Mouse (Mus musculus): ENCODE data around the gene Ccdc7a. TPM values are rescaled to one million over a fixed set of nuclear protein-coding genes. Genes with fewer than 3 reads are reported as not detected.

The Ccdc7a gene
- polyA plus RNA-seq, 1 experiment, result not detected

- H3K4me3 ChIP-seq (ENCODE audit: extremely low read depth, insufficient read depth, insufficient read length), result no peak overlapping the region
- no peaks in the 10 kb centered on the region for H3K27me3 ChIP-seq (ENCODE audit: control insufficient read depth, insufficient read depth, low read length)
- H3K27ac ChIP-seq (ENCODE audit: insufficient read depth, low read length), result no peak overlapping the region
- DNase-seq (ENCODE audit: low read depth in 1 of 2, low spot score in 2 of 2), result no peak
- no peaks in the 10 kb centered on the region for H3K36me3 ChIP-seq (ENCODE audit: control insufficient read depth, insufficient read depth, low read length)
- TF ChIP-seq POLR2A (IDR thresholded peaks at IDR 0.05; ENCODE audit: low read depth, low read length) (no peak), CTCF (IDR thresholded peaks at IDR 0.05; ENCODE audit: extremely low read depth, insufficient read depth, insufficient read length, insufficient replicate concordance) (no peak)
- H3K4me1 ChIP-seq (ENCODE audit: control insufficient read depth, insufficient read depth, insufficient read length), result peaks cover 3% of the 10 kb centered on the region
- 68% methylated on average over 3 of the region's 3 CpGs for WGBS
Observed at GRCm38 (mm10) chr8:128688679-128689078, 376.6 kb downstream of the Ccdc7a start.

DNA sequence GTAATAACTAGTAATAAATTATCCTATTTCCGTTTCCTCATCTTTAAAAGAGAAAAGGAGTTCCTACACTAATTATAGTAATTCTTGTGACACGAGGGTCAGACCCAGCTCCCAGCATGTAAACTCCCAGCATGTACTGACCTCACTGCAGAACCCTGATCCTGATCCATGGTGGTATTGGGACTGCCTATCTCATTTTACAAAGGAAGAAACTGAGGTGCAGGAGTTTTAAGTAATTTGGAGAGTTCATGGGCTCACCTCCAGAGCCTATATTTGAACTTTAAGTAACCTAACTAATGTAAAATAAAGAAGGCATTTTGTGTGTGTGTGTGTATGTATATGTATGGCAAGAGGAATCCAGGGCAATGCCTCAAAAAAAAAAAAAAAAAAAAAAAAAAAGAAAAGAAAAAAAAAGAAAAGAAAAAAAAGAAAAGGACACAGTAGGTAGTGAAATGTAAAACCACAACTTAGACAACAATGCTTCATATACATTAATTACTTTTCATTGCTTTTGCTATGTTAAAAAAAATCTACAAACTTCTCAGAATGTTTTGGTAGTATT, 378.8 kb downstream of the Ccdc7a start:
- DNase-seq (ENCODE audit: low read depth in 1 of 2, low spot score in 2 of 2), result no peak
- WGBS, result 3% methylated on average over 2 of the region's 2 CpGs
- TF ChIP-seq POLR2A (IDR thresholded peaks at IDR 0.05; ENCODE audit: low read depth, low read length) (no peak), CTCF (IDR thresholded peaks at IDR 0.05; ENCODE audit: extremely low read depth, insufficient read depth, insufficient read length, insufficient replicate concordance) (no peak)

GRCm38 (mm10) chr8:128685507-128686428, 379.5 kb downstream of the Ccdc7a start, which contains the start of gene Itgb1:
TSS of gene Itgb1 (plus strand) at chr8:128685654.
- Histone ChIP-seq H3K36me3 (ENCODE audit: control insufficient read depth, insufficient read depth, low read length) (no peaks in the 10 kb centered on the region), H3K4me3 (ENCODE audit: extremely low read depth, insufficient read depth, insufficient read length) (peak within 1 kb of the TSS; percentile 72), H3K27ac (ENCODE audit: insufficient read depth, low read length) (peak within 1 kb of the TSS; percentile 85), H3K27me3 (ENCODE audit: control insufficient read depth, insufficient read depth, low read length) (no peaks in the 10 kb centered on the region), H3K4me1 (ENCODE audit: control insufficient read depth, insufficient read depth, insufficient read length) (peaks cover 3% of the 10 kb centered on the region)
- under 1% methylated on average over 107 of the region's 113 CpGs for WGBS
- TF ChIP-seq CTCF (IDR thresholded peaks at IDR 0.05; ENCODE audit: extremely low read depth, insufficient read depth, insufficient read length, insufficient replicate concordance) (peak; percentile 12; the same call in 1 of the 2 replicates), POLR2A (IDR thresholded peaks at IDR 0.05; ENCODE audit: low read depth, low read length) (no peak; the same call in 1 of the 2 replicates)
- DNase-seq (ENCODE audit: low read depth in 1 of 2, low spot score in 2 of 2), result peak in 1 of 2 experiments; percentile 70

More for the DNA sequence above, 378.8 kb downstream of the Ccdc7a start:
- Histone ChIP-seq H3K4me1 (ENCODE audit: control insufficient read depth, insufficient read depth, insufficient read length) (peaks cover 3% of the 10 kb centered on the region), H3K36me3 (ENCODE audit: control insufficient read depth, insufficient read depth, low read length) (no peaks in the 10 kb centered on the region), H3K4me3 (ENCODE audit: extremely low read depth, insufficient read depth, insufficient read length) (peak overlapping the region; percentile 72), H3K27ac (ENCODE audit: insufficient read depth, low read length) (peak overlapping the region; percentile 72; the same call in 1 of the 2 replicates), H3K27me3 (ENCODE audit: control insufficient read depth, insufficient read depth, low read length) (no peaks in the 10 kb centered on the region)

GRCm38 (mm10) chr8:128684609-128685506, 380.5 kb downstream of the Ccdc7a start:
- Histone ChIP-seq H3K27ac (ENCODE audit: insufficient read depth, low read length) (peak overlapping the region; percentile 85), H3K27me3 (ENCODE audit: control insufficient read depth, insufficient read depth, low read length) (no peaks in the 10 kb centered on the region), H3K36me3 (ENCODE audit: control insufficient read depth, insufficient read depth, low read length) (no peaks in the 10 kb centered on the region), H3K4me3 (ENCODE audit: extremely low read depth, insufficient read depth, insufficient read length) (peak overlapping the region; percentile 72), H3K4me1 (ENCODE audit: control insufficient read depth, insufficient read depth, insufficient read length) (no peaks in the 10 kb centered on the region; the same call in 1 of the 2 replicates)
- TF ChIP-seq CTCF (IDR thresholded peaks at IDR 0.05; ENCODE audit: extremely low read depth, insufficient read depth, insufficient read length, insufficient replicate concordance) (no peak), POLR2A (IDR thresholded peaks at IDR 0.05; ENCODE audit: low read depth, low read length) (no peak)
- WGBS, result 16% methylated on average over 25 of the region's 25 CpGs
- DNase-seq (ENCODE audit: low read depth in 1 of 2, low spot score in 2 of 2), result no peak

Other genes starting within 250 kb of the Ccdc7a start
- not detected in 2 replicates for gene Ccdc7b, start 1.6 kb upstream of the Ccdc7a start, polyA plus RNA-seq (2012; rRNA removed)
- gene Gm10999, start 66.1 kb upstream of the Ccdc7a start, polyA plus RNA-seq (2012; rRNA removed), result not detected in 2 replicates
- 1.1 TPM in 2 replicates for gene 2610044O15Rik8, start 168.9 kb upstream of the Ccdc7a start, polyA plus RNA-seq (2012; rRNA removed)

Measured in spleen, adult 2 months (tissue).